Mouse (Mus musculus): Measurements from ENCODE around the gene Pmepa1. TPM values are rescaled to one million over a fixed set of nuclear protein-coding genes. Genes with fewer than 3 reads are reported as not detected.

Gene Pmepa1
- polyA plus RNA-seq, 2 experiments from 2014 or later: 10.4 to 12.7 TPM

GRCm38 (mm10) chr2:173225906-173226305 is 50.4 kb downstream of the Pmepa1 start:
- ATAC-seq: no peak

GRCm38 (mm10) chr2:173224832-173225231 is 51.5 kb downstream of the Pmepa1 start:
- ATAC-seq: no peak

GRCm38 (mm10) chr2:173224097-173224496 is 52.2 kb downstream of the Pmepa1 start:
- ATAC-seq: no peak

- ATAC-seq: no peak
These were observed 52.8 kb downstream of the Pmepa1 start for GRCm38 (mm10) chr2:173223496-173223895.

GRCm38 (mm10) chr2:173220754-173221153 is 55.6 kb downstream of the Pmepa1 start:
- no peak for ATAC-seq

GRCm38 (mm10) chr2:173219256-173219954 is 56.9 kb downstream of the Pmepa1 start:
- no peak for ATAC-seq

GRCm38 (mm10) chr2:173218416-173219141 is 57.8 kb downstream of the Pmepa1 start, which contains the start of gene Zbp1:
TSS of gene Zbp1 (minus strand) at chr2:173218923.
- peak; percentile 94 for ATAC-seq

GRCm38 (mm10) chr2:173217763-173218258 is 58.5 kb downstream of the Pmepa1 start:
- ATAC-seq: no peak

GRCm38 (mm10) chr2:173217246-173217645 is 59.1 kb downstream of the Pmepa1 start:
- ATAC-seq: no peak

GRCm38 (mm10) chr2:173216840-173217239 is 59.5 kb downstream of the Pmepa1 start:
- no peak for ATAC-seq

GRCm38 (mm10) chr2:173212227-173212626 is 64.1 kb downstream of the Pmepa1 start:
- ATAC-seq: no peak

GRCm38 (mm10) chr2:173209091-173209815 is 67.1 kb downstream of the Pmepa1 start:
- no peak for ATAC-seq

GRCm38 (mm10) chr2:173207051-173207450 is 69.3 kb downstream of the Pmepa1 start:
- no peak for ATAC-seq

GRCm38 (mm10) chr2:173205563-173206099 is 70.7 kb downstream of the Pmepa1 start:
- ATAC-seq: no peak

GRCm38 (mm10) chr2:173204671-173205070 is 71.7 kb downstream of the Pmepa1 start:
- peak; percentile 41 for ATAC-seq

- no peak for ATAC-seq
These were observed 72.6 kb downstream of the Pmepa1 start for GRCm38 (mm10) chr2:173203726-173204125.

GRCm38 (mm10) chr2:173202924-173203689 is 73.2 kb downstream of the Pmepa1 start:
- no peak for ATAC-seq

- no peak for ATAC-seq
These were observed 81.5 kb downstream of the Pmepa1 start for GRCm38 (mm10) chr2:173194796-173195195.

GRCm38 (mm10) chr2:173187182-173187855 is 89.0 kb downstream of the Pmepa1 start:
- peak; percentile 27 for ATAC-seq

- ATAC-seq: peak; percentile 73
These were observed 90.0 kb downstream of the Pmepa1 start for GRCm38 (mm10) chr2:173186047-173186943.

Data from CD4-positive, CD25-positive, alpha-beta regulatory T cell, adult 4 months (primary cell).